Mouse (Mus musculus) thymus, postnatal 25 days (tissue): ENCODE measurements around the gene Chd1l.
A peak's percentile ranks its signal among the peaks of the same experiment; 100 is the strongest.

ENCODE experiments used
- DNase-seq: peaks from one replicate; pipeline ENCODE4 v3.0.0; 2022

The Chd1l gene

DNA sequence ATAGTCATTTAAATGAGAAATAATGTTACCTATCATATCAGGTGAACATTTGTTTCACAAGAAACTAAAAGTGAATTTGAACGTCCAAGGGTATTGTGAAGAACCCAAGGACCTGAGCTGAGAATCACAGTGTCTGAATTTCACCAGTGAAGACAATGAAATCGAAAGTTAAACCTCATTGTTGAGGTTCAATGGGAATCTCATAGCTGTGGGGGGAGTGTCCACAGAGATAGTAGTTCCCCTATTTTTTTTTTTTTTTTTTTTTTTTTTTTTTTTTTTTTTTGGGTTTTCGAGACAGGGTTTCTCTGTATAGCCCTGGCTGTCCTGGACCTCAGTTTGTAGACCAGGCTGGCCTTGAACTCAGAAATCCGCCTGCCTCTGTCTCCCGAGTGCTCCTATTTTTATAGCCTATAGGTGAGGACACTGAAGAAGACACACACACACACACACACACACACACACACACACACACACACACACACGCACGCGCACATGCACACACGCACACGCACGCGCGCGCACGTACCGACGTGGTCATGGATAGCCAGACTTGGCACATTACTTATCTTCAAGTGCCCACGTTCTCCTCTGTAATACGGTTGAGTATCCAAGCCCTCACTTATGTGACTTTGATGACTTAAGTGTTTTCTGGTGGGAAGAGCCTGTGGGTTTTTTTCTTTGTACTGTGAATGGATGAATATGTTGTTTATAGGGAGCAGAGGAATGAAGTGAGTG is 7.3 kb upstream of the Chd1l start:
- no peak for DNase-seq

DNA sequence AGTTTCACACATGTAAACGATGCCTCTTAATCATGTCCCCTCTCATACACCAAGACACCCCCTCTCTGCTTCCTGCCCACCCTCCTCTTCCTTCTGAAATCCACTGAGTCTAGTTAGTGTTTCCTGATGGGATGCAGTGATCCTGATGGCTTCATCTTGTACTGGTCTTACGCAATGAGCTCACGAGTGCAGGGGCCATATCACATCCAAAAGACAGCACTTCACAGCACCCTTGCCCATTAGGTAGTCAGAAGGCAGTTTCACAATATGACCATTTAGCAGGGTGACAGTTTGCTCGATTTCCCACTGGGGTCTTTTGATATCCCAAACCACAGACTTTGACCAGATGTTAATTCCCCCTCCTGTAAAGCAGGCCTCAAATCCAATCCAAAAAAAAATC is 5.9 kb upstream of the Chd1l start:
- DNase-seq = no peak

DNA sequence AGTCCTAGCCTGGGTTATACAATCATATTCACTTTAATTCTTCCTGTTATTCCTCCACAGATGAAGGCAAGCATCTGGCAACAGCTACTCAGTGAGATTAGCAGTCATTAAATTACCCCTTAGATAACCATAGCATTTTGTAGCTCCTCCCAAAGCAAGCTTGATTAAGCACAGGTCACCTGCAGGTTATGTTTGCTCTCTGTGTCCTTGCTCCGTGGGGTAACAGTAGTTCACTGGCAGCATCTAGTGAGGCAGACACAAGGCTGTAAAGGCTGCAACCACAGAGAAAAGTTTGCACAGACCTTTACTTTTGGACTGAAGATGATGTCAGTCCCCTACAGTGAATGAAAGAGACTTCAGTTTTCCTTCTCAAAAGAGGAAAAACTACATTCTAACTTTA is 5.2 kb upstream of the Chd1l start:
- no peak for DNase-seq

DNA sequence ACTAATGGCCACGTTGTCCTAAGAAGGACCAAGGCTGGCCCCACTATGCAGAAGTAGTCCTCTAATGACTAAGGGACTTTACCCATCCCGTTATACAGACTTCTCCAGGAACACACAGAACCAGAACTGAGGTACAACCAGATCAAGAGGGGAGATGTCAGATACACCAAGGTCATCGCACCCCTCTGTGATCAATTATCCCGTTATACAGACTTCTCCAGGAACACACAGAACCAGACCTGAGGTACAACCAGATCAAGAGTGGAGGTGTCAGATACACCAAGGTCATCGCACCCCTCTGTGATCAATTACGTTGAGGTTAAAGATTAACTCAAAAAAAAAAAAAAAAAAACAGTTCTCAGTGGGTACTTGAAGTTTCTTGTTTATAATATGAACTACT is 1.0 kb upstream of the Chd1l start:
- no peak for DNase-seq

DNA sequence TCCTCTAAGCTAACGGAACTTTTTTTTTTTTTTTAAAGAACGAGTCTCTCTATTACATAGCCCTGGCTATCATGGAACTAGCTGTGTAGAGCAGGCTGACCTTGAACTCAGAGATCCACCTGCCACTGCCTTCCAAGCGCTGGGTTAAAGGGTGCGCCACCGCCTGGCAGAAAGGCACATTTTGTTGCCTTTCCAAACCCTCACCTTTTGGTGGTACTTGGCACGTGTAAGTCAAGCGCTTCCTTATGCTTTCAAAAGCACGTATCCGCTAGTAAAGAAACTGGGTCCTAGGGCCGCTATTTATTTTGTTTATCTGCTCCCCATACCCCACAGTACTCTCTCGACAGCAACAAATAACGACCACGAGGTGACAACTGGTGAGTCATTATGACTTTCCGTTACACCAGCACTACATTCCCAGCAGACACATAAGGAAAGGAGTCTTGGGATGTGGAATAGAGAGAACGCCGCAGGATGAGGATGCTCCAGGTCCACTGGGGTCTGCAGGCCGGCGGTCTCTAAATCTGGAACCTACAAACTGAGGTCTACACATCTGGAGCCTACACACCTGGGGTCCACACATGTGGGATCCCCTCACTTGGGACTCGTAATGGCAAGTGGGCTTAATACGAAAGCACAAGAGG is 680 bp downstream of the Chd1l start:
- peak; percentile 78 for DNase-seq

DNA sequence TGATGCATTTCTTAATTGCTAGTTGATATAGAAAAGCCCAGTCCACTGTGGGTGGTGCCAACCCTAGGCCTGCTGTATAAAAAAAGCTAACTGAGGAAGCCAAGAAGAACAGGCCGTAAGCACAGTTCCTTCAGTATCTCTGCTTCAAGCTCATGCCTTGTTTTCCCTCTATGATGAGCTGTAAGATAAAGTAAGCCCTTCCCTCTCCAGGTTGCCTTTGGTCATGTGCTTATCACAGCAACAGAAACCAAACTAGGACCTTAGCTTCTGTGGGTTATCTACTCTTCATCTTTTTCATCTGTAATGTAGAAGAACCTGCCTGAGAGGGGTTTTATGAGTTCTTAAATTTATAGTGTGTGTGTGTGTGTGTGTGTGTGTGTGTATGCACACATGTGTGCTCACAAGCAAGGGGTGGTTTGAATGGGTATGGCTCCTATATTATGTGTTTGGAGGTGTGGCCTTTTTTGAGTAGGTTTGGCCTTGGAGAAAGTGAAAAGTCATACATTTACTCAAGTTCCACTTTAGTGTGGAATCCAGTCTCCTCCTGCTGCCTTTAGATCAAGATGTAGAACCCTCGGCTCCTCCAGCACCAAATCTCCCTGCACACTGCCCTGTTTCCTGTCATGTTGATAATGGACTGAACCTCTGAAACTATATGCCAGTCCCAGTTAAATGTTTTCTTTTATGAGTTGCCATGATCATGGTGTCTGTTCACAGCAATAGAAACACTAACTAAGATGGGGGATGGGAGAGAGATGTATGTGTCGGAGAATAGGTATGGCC is 9.8 kb downstream of the Chd1l start:
- no peak for DNase-seq

DNA sequence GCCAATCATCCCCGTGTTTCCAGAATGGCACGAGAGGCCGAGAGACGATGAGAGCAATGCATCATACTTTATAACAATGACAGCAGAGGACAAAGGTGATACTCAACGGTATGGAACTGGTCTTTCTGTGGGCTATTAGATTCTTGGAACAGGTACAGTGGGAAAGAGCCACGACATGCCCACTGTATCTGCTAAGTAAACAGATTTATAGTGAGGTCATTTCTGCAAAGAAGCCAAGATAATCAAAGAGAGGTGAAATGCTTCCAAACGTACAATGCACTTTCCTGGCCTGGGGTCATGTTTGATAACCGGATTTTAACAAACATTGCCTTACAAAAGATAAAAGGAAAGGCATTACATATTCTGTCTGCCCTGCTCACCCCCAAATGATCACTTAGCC is 13.2 kb downstream of the Chd1l start:
- no peak for DNase-seq

DNA sequence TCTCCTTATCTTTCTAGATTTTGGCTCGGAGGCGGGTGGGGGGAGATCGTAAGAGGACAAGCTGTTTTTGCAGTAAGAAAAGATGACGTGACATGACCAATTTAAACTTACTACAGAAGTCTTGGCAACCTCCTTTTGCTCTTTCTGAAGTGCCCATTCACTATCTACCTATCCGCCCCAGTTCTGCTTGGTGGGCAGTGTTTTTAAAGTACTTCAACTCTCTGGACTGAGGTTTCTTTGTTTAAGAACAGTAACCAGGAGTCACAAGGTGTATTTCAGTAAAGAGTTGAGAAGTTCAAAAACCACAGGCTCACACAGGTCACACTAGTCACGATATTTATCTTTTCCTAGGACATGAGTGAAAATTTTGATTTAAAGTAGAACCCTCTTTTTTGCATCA is 14.9 kb downstream of the Chd1l start:
- DNase-seq = no peak

DNA sequence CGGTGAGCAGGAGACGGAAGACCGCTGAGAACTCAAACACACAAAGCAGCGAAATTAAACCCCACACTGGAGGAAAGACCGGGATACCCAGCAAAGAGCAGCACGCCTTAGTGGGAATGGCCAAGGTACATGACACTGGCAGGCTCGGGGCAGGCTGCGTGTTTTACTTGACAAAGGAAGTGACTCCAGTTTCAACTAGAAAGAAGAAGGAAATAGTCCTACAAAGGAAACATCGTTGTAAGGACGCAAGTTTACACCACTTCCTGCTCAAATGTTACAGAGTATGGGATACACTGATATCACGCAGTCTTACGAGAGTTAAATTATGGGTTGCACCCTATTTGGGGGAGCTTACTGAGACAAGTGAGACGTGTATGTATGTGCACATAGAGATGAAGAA is 15.9 kb downstream of the Chd1l start:
- DNase-seq = no peak

DNA sequence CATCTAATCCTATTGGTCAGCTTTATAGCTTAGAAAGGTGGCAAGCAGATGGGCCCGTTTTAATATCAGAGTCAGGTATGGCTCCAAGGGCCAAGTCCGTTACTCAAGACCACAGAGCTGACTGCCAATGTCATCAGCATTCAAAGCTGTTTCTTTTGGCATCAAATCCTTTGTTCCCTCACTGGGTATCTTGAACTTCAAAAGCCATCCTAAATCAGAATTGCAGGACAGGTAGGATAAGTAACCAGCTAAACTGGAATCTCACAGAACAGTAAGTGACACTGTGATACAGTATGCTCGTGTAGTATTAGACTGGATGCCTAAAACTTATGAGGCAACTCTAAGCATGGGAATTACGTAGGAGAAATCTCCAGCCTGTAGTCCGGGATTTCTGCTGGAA is 16.9 kb downstream of the Chd1l start:
- DNase-seq = no peak

DNA sequence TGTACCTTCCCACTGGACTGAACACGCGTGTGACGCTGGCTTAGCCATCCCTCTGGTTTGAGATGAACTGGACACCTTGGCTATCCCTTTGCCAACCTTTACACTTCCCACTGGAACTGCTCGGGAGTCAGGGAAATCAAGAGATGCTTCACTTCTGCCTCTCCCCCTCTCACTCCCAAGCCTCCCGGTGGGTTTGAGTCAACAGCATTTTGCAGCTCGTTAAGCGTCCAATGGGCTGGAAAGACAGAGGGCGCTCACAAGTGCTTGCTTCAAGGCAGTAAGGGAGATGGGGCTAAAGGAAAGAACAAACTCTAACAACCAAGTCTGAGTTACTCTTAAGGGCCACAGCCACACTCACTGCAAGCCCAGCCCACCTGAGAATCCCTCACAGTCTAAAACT is 19.3 kb downstream of the Chd1l start:
- no peak for DNase-seq

DNA sequence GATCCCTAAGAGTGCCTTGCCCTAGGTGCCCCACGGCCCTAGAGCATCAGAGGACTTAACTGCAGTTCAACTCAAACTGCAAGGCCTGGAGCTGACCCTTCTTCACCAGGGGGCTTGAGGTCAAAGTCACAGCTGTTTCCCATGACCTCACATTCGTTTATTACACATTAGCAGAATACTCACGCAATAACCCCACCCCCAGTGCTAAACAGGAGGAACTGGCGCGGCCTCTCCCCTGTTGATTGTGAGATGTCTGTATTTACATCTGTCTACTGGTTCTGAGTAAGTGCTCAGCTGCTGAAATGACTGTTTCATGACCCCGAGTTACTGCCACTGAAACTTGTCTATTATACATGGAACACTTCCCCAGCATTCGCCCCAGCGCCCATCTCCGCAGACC is 22.3 kb downstream of the Chd1l start:
- no peak for DNase-seq

DNA sequence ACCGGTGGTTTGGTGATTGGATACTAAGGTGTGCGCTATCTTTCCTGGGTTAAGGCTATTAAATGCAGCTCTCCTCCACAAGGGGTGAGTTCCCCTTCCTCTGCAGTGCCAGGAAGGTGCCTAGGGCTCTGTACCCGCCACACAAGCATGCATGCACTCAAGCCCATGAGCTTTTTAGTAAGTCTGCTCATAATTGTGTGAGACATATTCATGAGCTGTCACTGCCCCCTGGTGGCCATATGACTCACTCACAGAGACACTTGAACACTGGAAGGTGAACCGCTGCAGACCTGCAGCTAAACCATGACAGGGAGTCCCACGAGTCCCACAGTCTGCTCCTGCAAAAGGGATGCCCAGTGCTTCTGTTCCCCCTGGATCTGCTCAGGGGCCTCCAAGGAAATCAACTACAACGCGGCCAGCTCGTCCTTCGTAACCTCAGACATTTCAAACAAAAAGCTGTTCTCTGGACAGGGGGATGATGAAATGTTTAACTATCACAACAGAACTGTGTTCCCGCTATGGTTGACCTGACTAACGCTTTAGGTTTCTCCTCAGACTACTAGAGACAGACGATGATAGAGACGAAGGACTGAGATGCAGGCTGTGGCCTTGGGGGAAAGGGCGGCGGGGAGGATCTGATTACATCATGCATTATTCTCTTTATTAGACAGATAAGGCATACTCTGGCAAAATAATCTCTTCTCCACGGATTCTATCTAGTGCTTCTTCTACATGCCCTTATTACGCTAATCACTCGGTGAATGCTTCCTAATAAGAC is 24.4 kb downstream of the Chd1l start:
- peak; percentile 69 for DNase-seq

DNA sequence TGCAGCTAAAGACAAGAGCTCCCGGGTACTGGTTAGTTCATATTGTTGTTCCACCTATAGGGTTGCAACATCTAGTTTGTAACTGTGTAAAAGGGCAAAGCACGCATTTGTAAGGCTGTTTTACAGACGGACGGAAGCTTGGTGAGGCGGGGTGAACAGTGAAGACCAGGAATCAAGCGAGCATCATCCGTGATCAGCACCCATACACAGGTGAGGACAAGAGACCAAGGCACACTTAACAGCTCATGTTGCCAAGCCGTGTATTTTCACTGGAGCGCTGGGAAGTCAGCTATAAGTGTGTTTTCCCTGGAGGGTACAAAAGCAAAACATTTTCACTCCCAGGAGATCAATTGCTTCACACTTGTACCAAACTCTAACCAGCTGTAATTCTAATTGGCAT is 36.2 kb downstream of the Chd1l start:
- no peak for DNase-seq

DNA sequence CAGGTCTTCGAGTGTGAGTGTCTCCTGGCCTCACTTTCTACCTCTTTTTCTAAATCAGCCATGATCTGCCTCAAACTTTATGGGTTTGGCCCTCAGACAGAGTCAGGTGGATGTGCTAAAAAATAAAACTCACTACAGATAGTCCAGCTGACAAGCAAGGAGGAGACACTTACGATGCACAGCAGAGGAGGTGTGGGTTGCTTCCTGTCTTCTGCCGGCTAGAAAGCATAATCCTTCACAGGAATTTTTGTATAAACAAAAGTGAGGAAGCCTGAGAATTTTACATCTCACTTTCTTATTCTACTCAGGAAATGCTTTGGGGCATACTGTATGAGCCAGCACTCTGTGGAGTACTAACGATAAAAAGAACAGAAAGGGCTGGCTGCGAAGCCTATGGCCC is 45.4 kb downstream of the Chd1l start:
- DNase-seq = no peak

DNA sequence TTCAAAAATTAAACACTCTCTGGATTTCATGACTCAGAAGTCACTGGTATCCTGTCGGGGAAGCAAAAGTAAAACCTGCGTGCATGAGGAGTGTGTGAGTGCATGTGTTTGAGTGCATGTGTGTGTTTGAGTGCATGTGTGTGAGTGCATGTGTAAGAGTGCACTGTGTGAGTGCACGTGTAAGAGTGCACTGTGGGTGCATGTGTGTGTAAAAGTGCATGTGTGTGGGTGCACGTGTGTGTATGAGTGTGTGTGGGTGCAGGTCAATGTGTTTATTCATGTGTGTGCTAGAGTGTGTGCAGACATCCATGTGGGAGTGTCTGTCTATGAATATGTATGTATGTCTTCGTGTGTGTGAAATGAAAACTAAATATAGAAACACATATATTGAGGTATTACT is 51.4 kb downstream of the Chd1l start:
- no peak for DNase-seq

DNA sequence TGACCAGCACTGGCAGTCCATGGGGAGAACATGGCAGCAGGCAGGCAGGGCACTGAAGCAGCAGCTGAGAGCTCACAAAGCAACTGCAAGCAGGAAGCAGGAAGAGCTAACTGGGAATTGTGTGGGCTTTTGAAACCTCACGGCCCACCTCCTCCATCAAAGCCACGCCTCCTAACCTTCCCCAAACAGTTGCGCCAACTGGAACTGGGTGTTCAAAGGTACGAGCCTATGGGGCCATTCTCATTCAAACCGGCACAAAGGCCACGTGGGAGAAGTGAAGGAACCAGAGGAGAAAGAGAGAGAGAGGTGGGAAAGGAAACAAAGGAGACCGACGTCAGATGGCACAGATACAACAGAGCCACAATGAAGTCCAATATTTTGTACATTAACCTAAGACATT is 63.8 kb downstream of the Chd1l start:
- no peak for DNase-seq

DNA sequence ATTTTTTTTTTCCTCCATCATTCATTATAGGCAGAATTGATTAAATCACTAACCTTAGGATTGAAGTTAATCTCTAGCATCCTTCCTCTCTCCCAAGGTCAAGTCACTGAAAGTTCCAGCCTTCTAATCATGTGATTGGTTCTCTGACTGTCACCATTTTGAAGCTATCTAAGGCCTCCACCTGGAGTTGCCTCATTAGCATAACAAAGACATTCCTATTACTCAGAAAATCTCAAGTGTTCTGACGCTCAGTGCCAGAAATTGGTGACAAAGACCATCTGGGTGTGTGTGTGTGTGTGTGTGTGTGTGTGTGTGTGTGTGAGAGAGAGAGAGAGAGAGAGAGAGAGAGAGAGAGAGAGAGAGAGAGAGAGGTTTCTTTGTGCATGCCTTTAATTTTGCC is 69.8 kb downstream of the Chd1l start:
- no peak for DNase-seq

DNA sequence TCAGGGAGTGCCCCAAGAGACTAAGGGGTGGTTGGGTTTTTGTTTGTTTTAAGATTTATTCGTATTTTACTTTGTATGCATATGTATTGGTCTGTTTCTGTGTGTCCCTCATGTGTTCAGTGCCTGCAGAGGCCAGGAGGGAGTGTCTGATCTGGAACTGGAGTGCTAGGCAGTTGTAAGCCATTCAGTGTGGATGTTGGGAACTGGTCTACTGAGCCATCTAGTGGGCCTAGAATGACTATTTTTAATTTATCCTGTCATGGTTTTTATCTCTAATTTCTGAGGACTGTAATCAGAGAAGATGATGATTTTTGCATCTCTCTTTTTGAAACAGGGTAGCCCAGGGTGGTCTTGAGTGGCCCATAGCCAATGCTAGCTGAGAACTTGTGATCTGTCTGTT is 71.4 kb downstream of the Chd1l start:
- no peak for DNase-seq

DNA sequence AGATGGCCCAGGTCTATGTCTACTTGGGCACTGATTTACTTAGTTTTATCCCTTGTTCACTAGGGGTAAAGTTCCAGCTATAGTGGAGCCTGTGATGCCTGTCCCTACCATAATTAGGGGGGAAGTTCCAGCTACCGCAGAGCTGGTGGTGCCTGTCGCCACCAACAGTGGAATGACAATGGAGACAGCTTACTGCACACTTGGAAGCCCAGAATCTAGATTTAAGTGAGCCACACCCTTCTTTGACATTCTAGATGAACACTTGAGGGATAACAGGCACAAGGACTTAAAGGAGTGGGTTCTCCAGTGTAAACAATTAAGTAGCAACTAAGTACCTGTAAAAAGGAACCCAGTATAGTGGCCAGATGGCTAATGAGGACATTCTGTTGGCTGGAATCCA is 73.0 kb downstream of the Chd1l start:
- no peak for DNase-seq

DNA sequence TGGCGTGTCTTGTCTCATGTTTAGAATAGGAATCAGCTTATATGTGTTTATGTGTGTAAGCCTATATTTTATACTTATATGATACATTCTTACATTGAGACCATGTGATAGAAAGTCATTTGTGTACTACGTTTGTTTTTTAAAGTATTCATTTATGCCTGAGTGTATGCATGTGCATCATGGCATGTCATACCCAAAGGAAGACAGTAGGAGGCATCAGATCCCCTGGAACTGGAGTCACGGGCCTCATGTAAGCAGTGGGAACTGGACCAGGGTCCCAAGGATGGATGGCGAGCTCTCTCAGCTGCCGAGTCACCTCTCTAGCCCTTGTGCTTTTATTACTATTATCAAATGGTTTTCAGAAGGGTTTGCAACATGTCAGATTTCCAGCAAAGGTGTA is 74.3 kb downstream of the Chd1l start:
- no peak for DNase-seq

DNA sequence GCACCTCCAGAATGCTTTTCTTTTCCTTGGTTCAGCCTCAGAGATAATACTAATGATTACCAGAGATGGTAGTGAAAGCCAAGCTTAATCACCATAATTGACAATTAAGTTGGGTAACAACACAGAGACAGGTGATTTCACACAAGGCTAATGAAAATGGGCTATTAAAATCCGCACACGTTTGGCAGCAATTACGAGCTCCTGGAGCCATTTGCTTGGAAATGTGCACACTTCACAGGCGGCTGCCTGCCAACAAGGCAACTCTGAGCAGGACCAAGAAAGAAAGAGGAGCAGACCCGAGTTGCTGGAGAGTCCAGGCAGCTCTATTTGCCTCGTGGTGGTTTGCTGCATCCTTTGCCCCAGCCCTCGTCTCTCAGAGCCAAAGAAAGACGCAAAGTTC is 84.5 kb downstream of the Chd1l start:
- DNase-seq = no peak

DNA sequence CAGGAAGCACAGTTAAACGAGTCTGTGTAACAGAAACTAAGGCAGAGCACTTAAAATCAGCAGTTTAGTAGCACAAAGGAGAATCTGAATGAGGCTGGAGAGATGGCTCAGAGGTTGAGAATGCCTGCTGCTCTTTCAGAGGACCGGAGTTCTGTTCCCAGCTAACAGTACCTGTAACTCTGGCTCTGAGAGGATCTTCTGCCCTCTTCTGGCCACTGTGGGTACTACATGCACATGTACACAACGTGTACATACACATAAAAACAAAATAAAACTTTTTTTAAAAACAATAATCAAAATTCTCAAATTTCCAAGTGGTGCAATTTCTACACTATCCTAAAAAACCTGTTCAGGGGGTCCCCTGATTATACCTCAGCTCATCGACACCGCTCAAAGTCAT is 85.2 kb downstream of the Chd1l start:
- DNase-seq = peak; percentile 38
